Mouse (Mus musculus) CH12.LX (cell line): ENCODE measurements around the gene Dcst2.

Experiments
- CTCF ChIP-seq, 2 experiments: IDR thresholded peaks in 1 of 2; conservative IDR thresholded peaks in 1 of 2; 2 replicates each; pipeline ENCODE4 v1.5.1; 2011 to 2012; ENCODE audit warnings: low read depth in 2 of 2, low read length in 2 of 2, improper control_type of control experiment in 1 of 2, inconsistent platforms in 1 of 2, mild to moderate bottlenecking in 1 of 2, moderate library complexity in 1 of 2
- ELF1 ChIP-seq: IDR thresholded peaks from 2 replicates; pipeline ENCODE4 v1.6.1; 2014; ENCODE audit warnings: low read depth, mild to moderate bottlenecking, inconsistent platforms, low read length, improper control_type of control experiment
- EP300 ChIP-seq: IDR thresholded peaks from 2 replicates; pipeline ENCODE4 v1.6.1; 2011; ENCODE audit warnings: low read length, improper control_type of control experiment
- MAFK ChIP-seq: IDR thresholded peaks from 2 replicates; pipeline ENCODE4 v1.6.1; 2011; ENCODE audit warnings: low read length, improper control_type of control experiment; ENCODE audit not compliant: insufficient replicate concordance
- MXI1 ChIP-seq: IDR thresholded peaks from 2 replicates; pipeline ENCODE4 v1.6.1; 2011; ENCODE audit warnings: mild to moderate bottlenecking, low read depth, low read length, improper control_type of control experiment
- POLR2A ChIP-seq: IDR thresholded peaks from 2 replicates; pipeline ENCODE4 v1.6.1; 2011; ENCODE audit warnings: low read depth, mild to moderate bottlenecking, improper control_type of control experiment, low read length
- RAD21 ChIP-seq: IDR thresholded peaks from 2 replicates; pipeline ENCODE4 v1.6.1; 2011; ENCODE audit warnings: low read depth, mild to moderate bottlenecking, low read length, improper control_type of control experiment, moderate library complexity
- SIN3A ChIP-seq: IDR thresholded peaks from 2 replicates; pipeline ENCODE4 v1.6.1; 2012; ENCODE audit warnings: low read length, improper control_type of control experiment, inconsistent platforms
- SMC3 ChIP-seq: IDR thresholded peaks from 2 replicates; pipeline ENCODE4 v1.6.1; 2011; ENCODE audit warnings: low read depth, low read length, improper control_type of control experiment
- ZC3H11A ChIP-seq: IDR thresholded peaks from 2 replicates; pipeline ENCODE4 v1.6.1; 2012; ENCODE audit warnings: low read depth, mild to moderate bottlenecking, inconsistent platforms, low read length, improper control_type of control experiment
- ZNF384 ChIP-seq: IDR thresholded peaks from 2 replicates; pipeline ENCODE4 v1.6.1; 2012; ENCODE audit warnings: low read depth, low read length, improper control_type of control experiment, inconsistent platforms

- TF ChIP-seq ZNF384 (no peak), EP300 (no peak), CTCF (conservative IDR thresholded peaks at IDR 0.05 in 1 of 2, IDR thresholded peaks at IDR 0.05 in 1 of 2; ENCODE audit: low read depth in 2 of 2, low read length in 2 of 2) (no peak), RAD21 (no peak), POLR2A (no peak), MAFK (no peak), SMC3 (no peak), ELF1 (no peak), SIN3A (no peak), ZC3H11A (no peak), MXI1 (no peak)
These were observed 49.1 kb downstream of the Dcst2 start for GRCm38 (mm10) chr3:89410864-89411263.
